Mouse (Mus musculus) liver, embryonic 15.5 days (tissue): ENCODE data around the gene Gm28047. TPM values are rescaled to one million over a fixed set of nuclear protein-coding genes. Genes with fewer than 3 reads are reported as not detected.
"Not testable (repeated sequence)": the region's sequence is repeated elsewhere in the genome, so short reads cannot be mapped to it uniquely, and the experiment has no call there.

ENCODE experiments used
- ATAC-seq: fragments of 200-750 bp; cut with Nextera tagmentation; 2 replicates; pipeline ENCODE4 v1.8.0; 2017; ENCODE audit warnings: moderate number of reproducible peaks, mild to moderate bottlenecking, moderate library complexity; ENCODE audit not compliant: insufficient read depth
- H3K27ac ChIP-seq: fragments of 300-500 bp; sonication (generic); replicated peaks from 2 replicates; pipeline ENCODE4 v1.5.1; 2015; ENCODE audit warnings: mild to moderate bottlenecking, inconsistent platforms
- H3K27me3 ChIP-seq: fragments of 300-500 bp; sonication (generic); 2 replicates; pipeline ENCODE4 v1.6.1; 2015; ENCODE audit warnings: mild to moderate bottlenecking, inconsistent platforms
- H3K36me3 ChIP-seq: fragments of 300-500 bp; sonication (generic); replicated peaks from 2 replicates; pipeline ENCODE4 v1.6.1; 2015; ENCODE audit warnings: moderate library complexity, mild to moderate bottlenecking, inconsistent platforms
- H3K4me1 ChIP-seq: fragments of 300-500 bp; sonication (generic); replicated peaks from 2 replicates; pipeline ENCODE4 v1.6.1; 2015; ENCODE audit warnings: inconsistent platforms
- H3K4me2 ChIP-seq: fragments of 300-500 bp; sonication (generic); 2 replicates; pipeline ENCODE4 v1.6.1; 2015; ENCODE audit warnings: moderate library complexity, mild to moderate bottlenecking, inconsistent platforms
- H3K4me3 ChIP-seq: fragments of 300-500 bp; sonication (generic); replicated peaks from 2 replicates; pipeline ENCODE4 v1.5.1; 2015; ENCODE audit warnings: mild to moderate bottlenecking, inconsistent platforms
- H3K9ac ChIP-seq: fragments of 300-500 bp; sonication (generic); 2 replicates; pipeline ENCODE4 v1.6.1; 2015; ENCODE audit warnings: moderate library complexity, mild to moderate bottlenecking, inconsistent platforms
- H3K9me3 ChIP-seq: fragments of 300-500 bp; sonication (generic); replicated peaks from 2 replicates; pipeline ENCODE4 v1.6.1; 2016; ENCODE audit warnings: inconsistent platforms
- WGBS: fragments of 180-500 bp; shearing (Covaris S2); methylation state at CpG from one replicate; pipeline ENCODE4 v1.1.7; 2015; ENCODE audit warnings: mixed read lengths; ENCODE audit not compliant: insufficient replicate concordance; 5-methylcytosine and 5-hydroxymethylcytosine counted together
- polyA plus RNA-seq: library from polyadenylated mRNA; unstranded; fragments of >200 nt; fragmentation: Nextera tagmentation; extraction: Ambion mirVana; gene quantifications from 2 replicates; pipeline ENCODE4 v1.2.1, GENCODE M21; 2015

Gm28047 gene
- polyA plus RNA-seq, 1 experiment from 2014 or later, result not detected

GRCm38 (mm10) chr15:102619486-102619885, 5.4 kb downstream of the Gm28047 start:
- ATAC-seq, result no peak
- Histone ChIP-seq H3K36me3 (no peaks in the 10 kb centered on the region), H3K4me3 (no peak overlapping the region), H3K27ac (no peak overlapping the region), H3K9me3 (no peaks in the 10 kb centered on the region), H3K4me2 (no peak overlapping the region), H3K4me1 (peaks cover 25% of the 10 kb centered on the region), H3K9ac (no peak overlapping the region), H3K27me3 (no peaks in the 10 kb centered on the region)
- 84% methylated on average over 5 of the region's 5 CpGs for WGBS

GRCm38 (mm10) chr15:102617654-102618053, 7.2 kb downstream of the Gm28047 start:
- Histone ChIP-seq H3K9me3 (no peaks in the 10 kb centered on the region), H3K36me3 (no peaks in the 10 kb centered on the region; the same call in 1 of the 2 replicates), H3K4me1 (peaks cover 14% of the 10 kb centered on the region), H3K4me3 (no peak overlapping the region), H3K9ac (no peak overlapping the region), H3K4me2 (no peak overlapping the region), H3K27me3 (no peaks in the 10 kb centered on the region), H3K27ac (no peak overlapping the region)
- ATAC-seq, result no peak
- 91% methylated on average over 1 of the region's 1 CpGs for WGBS

- H3K27me3 ChIP-seq, result no peaks in the 10 kb centered on the region
- no peak overlapping the region for H3K4me3 ChIP-seq
- H3K4me1 ChIP-seq, result peaks cover 7% of the 10 kb centered on the region
- WGBS, result 65% methylated on average over 2 of the region's 2 CpGs
- no peak overlapping the region for H3K9ac ChIP-seq
- no peak for ATAC-seq
- H3K9me3 ChIP-seq, result no peaks in the 10 kb centered on the region
- H3K27ac ChIP-seq, result no peak overlapping the region
- no peak overlapping the region for H3K4me2 ChIP-seq
- H3K36me3 ChIP-seq, result no peaks in the 10 kb centered on the region; the same call in 1 of the 2 replicates
These were observed 8.7 kb downstream of the Gm28047 start for GRCm38 (mm10) chr15:102616174-102616573.

- H3K4me1 ChIP-seq, result peaks cover 7% of the 10 kb centered on the region
- ATAC-seq, result no peak
These were observed 10.6 kb downstream of the Gm28047 start for GRCm38 (mm10) chr15:102614224-102614623.

GRCm38 (mm10) chr15:102612966-102613365, 11.9 kb downstream of the Gm28047 start:
- no peak overlapping the region for H3K4me2 ChIP-seq
- H3K4me1 ChIP-seq, result peaks cover 7% of the 10 kb centered on the region
- H3K9ac ChIP-seq, result no peak overlapping the region
- no peaks in the 10 kb centered on the region for H3K27me3 ChIP-seq
- no peak overlapping the region for H3K4me3 ChIP-seq
- H3K27ac ChIP-seq, result no peak overlapping the region
- no peak for ATAC-seq
- no peaks in the 10 kb centered on the region; the same call in 1 of the 2 replicates for H3K36me3 ChIP-seq
- no peaks in the 10 kb centered on the region for H3K9me3 ChIP-seq

More at GRCm38 (mm10) chr15:102614224-102614623, 10.6 kb downstream of the Gm28047 start:
- no peaks in the 10 kb centered on the region for H3K9me3 ChIP-seq
- H3K4me2 ChIP-seq, result no peak overlapping the region
- no peak overlapping the region for H3K27ac ChIP-seq
- no peaks in the 10 kb centered on the region for H3K27me3 ChIP-seq
- H3K9ac ChIP-seq, result no peak overlapping the region
- no peaks in the 10 kb centered on the region; the same call in 1 of the 2 replicates for H3K36me3 ChIP-seq
- no peak overlapping the region for H3K4me3 ChIP-seq

- H3K9me3 ChIP-seq, H3K4me2 ChIP-seq, H3K4me3 ChIP-seq, H3K27ac ChIP-seq, H3K36me3 ChIP-seq, ATAC-seq, H3K27me3 ChIP-seq, H3K4me1 ChIP-seq, H3K9ac ChIP-seq: not testable (repeated sequence)
- 68% methylated on average over 1 of the region's 1 CpGs for WGBS
These were observed 16.3 kb downstream of the Gm28047 start for GRCm38 (mm10) chr15:102608586-102608985.

GRCm38 (mm10) chr15:102593996-102594656, 30.7 kb downstream of the Gm28047 start:
- no peak overlapping the region for H3K9ac ChIP-seq
- H3K36me3 ChIP-seq, result peaks cover 6% of the 10 kb centered on the region; the same call in 1 of the 2 replicates
- H3K9me3 ChIP-seq, result no peaks in the 10 kb centered on the region
- 71% methylated on average over 8 of the region's 8 CpGs for WGBS
- no peak overlapping the region for H3K4me3 ChIP-seq
- no peaks in the 10 kb centered on the region for H3K4me1 ChIP-seq
- no peak overlapping the region for H3K4me2 ChIP-seq
- H3K27ac ChIP-seq, result no peak overlapping the region
- H3K27me3 ChIP-seq, result no peaks in the 10 kb centered on the region
- ATAC-seq, result no peak

- Histone ChIP-seq H3K4me1 (no peaks in the 10 kb centered on the region), H3K27ac (no peak overlapping the region), H3K4me2 (no peak overlapping the region), H3K9ac (no peak overlapping the region), H3K36me3 (peaks cover 6% of the 10 kb centered on the region; the same call in 1 of the 2 replicates), H3K4me3 (no peak overlapping the region), H3K9me3 (no peaks in the 10 kb centered on the region), H3K27me3 (no peaks in the 10 kb centered on the region)
- no peak for ATAC-seq
- 48% methylated on average over 1 of the region's 1 CpGs for WGBS
These were observed 32.2 kb downstream of the Gm28047 start for GRCm38 (mm10) chr15:102592674-102593073.

- Histone ChIP-seq H3K9me3 (no peaks in the 10 kb centered on the region), H3K4me2 (no peak overlapping the region), H3K4me3 (no peak overlapping the region), H3K27ac (no peak overlapping the region), H3K4me1 (peaks cover under 1% of the 10 kb centered on the region; the same call in 1 of the 2 replicates), H3K9ac (no peak overlapping the region), H3K27me3 (no peaks in the 10 kb centered on the region), H3K36me3 (peaks cover 6% of the 10 kb centered on the region; the same call in 1 of the 2 replicates)
- ATAC-seq, result no peak
- 83% methylated on average over 1 of the region's 1 CpGs for WGBS
These were observed 34.3 kb downstream of the Gm28047 start for GRCm38 (mm10) chr15:102590567-102590966.

- ATAC-seq, result no peak
- H3K36me3 ChIP-seq, result peaks cover 6% of the 10 kb centered on the region; the same call in 1 of the 2 replicates
- whole genome bisulfite sequencing, result 84% methylated on average over 8 of the region's 8 CpGs
- H3K4me1 ChIP-seq, result peaks cover 4% of the 10 kb centered on the region; the same call in 1 of the 2 replicates
- no peak overlapping the region for H3K9ac ChIP-seq
- no peak overlapping the region for H3K4me3 ChIP-seq
- no peak overlapping the region for H3K27ac ChIP-seq
- H3K9me3 ChIP-seq, result no peaks in the 10 kb centered on the region
- H3K4me2 ChIP-seq, result no peak overlapping the region
- H3K27me3 ChIP-seq, result no peaks in the 10 kb centered on the region
These were observed 35.0 kb downstream of the Gm28047 start for GRCm38 (mm10) chr15:102589826-102590225.

GRCm38 (mm10) chr15:102585501-102585900, 39.4 kb downstream of the Gm28047 start:
- ATAC-seq, result no peak
- Histone ChIP-seq H3K27ac (no peak overlapping the region), H3K4me3 (no peak overlapping the region), H3K4me2 (no peak overlapping the region), H3K27me3 (no peaks in the 10 kb centered on the region), H3K36me3 (peaks cover 5% of the 10 kb centered on the region; the same call in 1 of the 2 replicates), H3K9ac (no peak overlapping the region), H3K9me3 (no peaks in the 10 kb centered on the region), H3K4me1 (peaks cover 4% of the 10 kb centered on the region; the same call in 1 of the 2 replicates)
- WGBS, result 85% methylated on average over 5 of the region's 5 CpGs
